Mouse (Mus musculus) Patski (cell line): Measurements from ENCODE around the gene Gabbr2. TPM values are rescaled to one million over a fixed set of nuclear protein-coding genes. Genes with fewer than 3 reads are reported as not detected.
A peak's percentile ranks its signal among the peaks of the same experiment; 100 is the strongest.
"Not testable (repeated sequence)": the region's sequence is repeated elsewhere in the genome, so short reads cannot be mapped to it uniquely, and the experiment has no call there.

Experiments used
- ATAC-seq: fragments of 100-300 bp; one replicate; pipeline ENCODE4 v1.8.0; 2021
- CTCF ChIA-PET: fragments of 350-600 bp; sonication (Branson Sonifier 250); formaldehyde crosslinking; loops from one replicate; lab custom pipeline; 2022; ENCODE audit warnings: inconsistent platforms; lab: Charles Lee
- POLR2A ChIA-PET: fragments of 350-600 bp; sonication (Branson Sonifier 250); formaldehyde crosslinking; loops from one replicate; lab custom pipeline; 2022; ENCODE audit warnings: antibody characterized with exemption, inconsistent platforms; lab: Charles Lee
- DNase-seq: peaks from one replicate; pipeline ENCODE4 v3.0.0-alpha.2; 2011; ENCODE audit warnings: low read depth, low spot score
- H3K27me3 ChIP-seq: fragments of 371-371 bp; one replicate; pipeline ENCODE4 v1.5.1; 2021
- CTCF ChIP-seq: fragments of 100-300 bp; IDR thresholded peaks from one replicate; pipeline ENCODE4 v1.5.1; 2021
- in situ Hi-C: fragments of 300-500 bp; cut with MboI; formaldehyde crosslinking; loops from 3 replicates; pipeline ENCODE4 v1.11.1; 2018; ENCODE audit warnings: low pct_unique_long_range_greater_than_20kb, mixed read lengths
- polyA plus RNA-seq: library from polyadenylated mRNA; unstranded; gene quantifications from one replicate; pipeline ENCODE4 v1.2.3, GENCODE M21; 2021

The Gabbr2 gene
- polyA plus RNA-seq, 1 experiment from 2014 or later, result not detected

DNA sequence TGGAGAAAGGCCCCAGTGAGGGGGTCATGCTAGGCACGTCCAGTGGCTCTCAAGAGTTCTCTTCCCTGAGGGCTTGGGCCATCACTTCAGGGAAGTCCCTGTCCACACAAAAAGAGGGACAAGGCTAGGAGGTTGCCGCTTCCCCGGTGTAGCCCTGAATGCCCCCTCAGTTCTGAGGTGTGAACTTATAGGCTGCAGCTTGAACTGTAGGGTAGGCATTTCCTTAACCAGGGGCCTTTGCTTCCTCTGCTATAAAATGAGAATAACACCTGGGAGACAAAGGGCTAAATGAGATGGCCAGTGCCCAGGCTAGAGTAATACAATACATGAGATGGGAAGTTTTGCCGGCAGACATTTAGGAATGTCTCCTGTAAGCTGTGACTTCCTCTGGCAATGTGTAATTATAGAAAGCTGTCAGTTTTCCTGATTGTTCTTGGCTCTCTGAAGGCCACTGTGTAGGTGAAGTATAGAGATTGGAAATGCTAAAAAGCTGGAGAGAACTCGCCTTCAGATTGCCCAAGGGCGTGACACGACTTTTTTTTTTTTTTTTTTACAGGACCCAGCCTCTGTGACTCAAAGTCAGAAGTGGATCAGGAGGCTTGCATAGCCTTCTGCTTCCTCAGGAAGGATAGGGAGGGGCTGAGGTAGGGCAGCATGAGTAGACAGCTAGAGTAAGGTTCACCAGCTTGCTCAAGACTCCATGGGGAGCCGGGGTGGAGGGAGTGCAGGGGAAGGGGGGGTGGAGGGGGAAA, 348.6 kb downstream of the Gabbr2 start:
- TF ChIP-seq CTCF, result no peak
- peak; percentile 55 for DNase-seq
- CTCF ChIA-PET, result interaction anchor here (1.3 kb wide), 1 partner anchor 26 kb away, joined by 3 read pairs; no protein-coding TSS in a partner anchor
- ATAC-seq, result peak; percentile 74
- no peaks in the 10 kb centered on the region for H3K27me3 ChIP-seq
- in situ Hi-C loops, result no loop called here
- POLR2A ChIA-PET, result no interaction called here

GRCm38 (mm10) chr4:46641283-46641682, 350.4 kb downstream of the Gabbr2 start:
- no peak for TF ChIP-seq CTCF

GRCm38 (mm10) chr4:46639866-46640265, 351.8 kb downstream of the Gabbr2 start:
- H3K27me3 ChIP-seq, result no peaks in the 10 kb centered on the region
- peak; percentile 12 for ATAC-seq
- in situ Hi-C loops, result no loop called here
- no peak for DNase-seq
- CTCF ChIA-PET, result interaction anchor here (1.0 kb wide), 1 partner anchor 50 kb away, joined by 3 read pairs; no protein-coding TSS in a partner anchor
- POLR2A ChIA-PET, result no interaction called here
- TF ChIP-seq CTCF, result no peak

More at GRCm38 (mm10) chr4:46641283-46641682, 350.4 kb downstream of the Gabbr2 start:
- in situ Hi-C loops, result no loop called here
- H3K27me3 ChIP-seq, result no peaks in the 10 kb centered on the region
- no peak for ATAC-seq
- no peak for DNase-seq
- POLR2A ChIA-PET, result no interaction called here
- CTCF ChIA-PET, result interaction anchor here (1.0 kb wide), 1 partner anchor 24 kb away, joined by 4 read pairs; no protein-coding TSS in a partner anchor

DNA sequence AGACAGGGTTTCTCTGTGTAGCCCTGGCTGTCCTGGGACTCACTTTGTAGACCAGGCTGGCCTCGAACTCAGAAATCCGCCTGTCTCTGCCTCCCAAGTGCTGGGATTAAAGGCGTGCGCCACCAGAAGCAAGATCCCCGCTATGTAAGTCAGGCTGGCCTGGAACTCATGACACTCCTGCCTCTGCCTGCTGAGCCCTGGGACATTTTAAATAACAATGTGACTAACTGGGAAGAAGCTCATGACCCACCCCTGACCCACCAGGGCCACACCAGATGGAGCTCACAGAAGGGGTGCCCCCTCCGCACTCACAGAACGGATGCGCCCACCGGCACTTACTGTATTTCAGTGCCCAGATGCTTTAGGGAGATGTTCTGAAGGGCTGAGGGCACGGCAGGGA, 354.4 kb downstream of the Gabbr2 start:
- CTCF ChIA-PET, result interaction anchor here (1.3 kb wide), 1 partner anchor 20 kb away, joined by 3 read pairs; no protein-coding TSS in a partner anchor
- POLR2A ChIA-PET, H3K27me3 ChIP-seq, ATAC-seq, DNase-seq, in situ Hi-C loops: not testable (repeated sequence)

DNA sequence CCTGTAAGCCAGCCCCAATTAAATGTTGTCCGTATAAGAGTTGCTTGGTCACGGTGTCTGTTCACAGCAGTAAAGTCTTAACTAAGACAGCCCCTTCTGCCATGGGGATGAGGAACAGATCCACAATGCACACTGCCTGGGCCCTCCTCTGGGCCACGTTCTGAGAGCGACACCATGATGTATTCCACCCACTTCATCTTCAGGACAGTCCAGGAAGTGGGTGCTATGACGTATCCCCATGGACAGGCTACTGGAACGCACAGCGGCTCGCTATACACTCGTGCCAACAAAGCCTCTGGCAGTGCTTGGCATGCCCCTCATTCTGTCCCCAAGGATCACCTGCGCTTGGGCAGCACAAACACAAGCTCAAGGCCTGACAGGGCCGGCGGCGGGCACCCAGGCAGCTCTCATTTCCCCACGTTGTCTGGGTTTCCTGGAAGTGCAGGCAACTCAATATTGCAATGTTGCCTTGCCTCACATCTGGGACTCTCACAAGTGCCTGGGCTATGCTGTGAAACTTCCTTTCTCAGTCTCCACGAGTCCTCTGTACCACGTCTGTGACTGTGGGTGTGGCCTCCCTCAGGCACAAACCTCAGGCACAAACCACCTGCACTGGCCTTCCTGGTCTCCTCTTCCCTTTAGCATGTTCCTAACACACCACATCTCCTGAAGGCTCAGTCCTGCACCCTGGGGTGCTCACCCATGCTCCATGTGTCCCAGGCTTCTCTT, 355.8 kb downstream of the Gabbr2 start:
- in situ Hi-C loops, result no loop called here
- ATAC-seq (no peak), DNase-seq (no peak)
- H3K27me3 ChIP-seq, result no peaks in the 10 kb centered on the region
- TF ChIP-seq CTCF, result no peak
- ChIA-PET CTCF (interaction anchor here (1.3 kb wide), 1 partner anchor 19 kb away, joined by 3 read pairs; no protein-coding TSS in a partner anchor), POLR2A (no interaction called here)

DNA sequence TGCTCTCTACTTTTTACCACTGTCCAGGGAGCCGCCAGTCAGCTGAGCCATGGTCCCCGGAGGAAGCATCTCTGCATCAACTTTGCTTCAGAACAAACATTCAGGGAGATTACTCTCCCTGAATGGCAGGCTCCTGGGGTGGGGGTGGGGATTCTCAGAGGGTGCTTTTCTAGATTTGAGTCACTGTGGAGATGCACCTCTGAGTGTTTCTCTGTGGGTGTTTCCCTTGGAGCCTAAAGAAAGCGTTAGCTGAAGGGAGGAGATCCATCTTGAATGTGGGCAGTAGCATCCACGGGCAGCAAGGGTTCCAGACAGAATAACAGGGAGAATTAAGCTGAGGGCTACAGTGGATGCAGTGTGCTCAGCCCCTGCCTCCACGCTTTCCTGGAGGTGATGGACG, 356.8 kb downstream of the Gabbr2 start:
- CTCF ChIA-PET, result no interaction called here
- ATAC-seq, result no peak
- no peaks in the 10 kb centered on the region for H3K27me3 ChIP-seq
- POLR2A ChIA-PET, result no interaction called here
- no peak for DNase-seq
- TF ChIP-seq CTCF, result no peak
- in situ Hi-C loops, result no loop called here

DNA sequence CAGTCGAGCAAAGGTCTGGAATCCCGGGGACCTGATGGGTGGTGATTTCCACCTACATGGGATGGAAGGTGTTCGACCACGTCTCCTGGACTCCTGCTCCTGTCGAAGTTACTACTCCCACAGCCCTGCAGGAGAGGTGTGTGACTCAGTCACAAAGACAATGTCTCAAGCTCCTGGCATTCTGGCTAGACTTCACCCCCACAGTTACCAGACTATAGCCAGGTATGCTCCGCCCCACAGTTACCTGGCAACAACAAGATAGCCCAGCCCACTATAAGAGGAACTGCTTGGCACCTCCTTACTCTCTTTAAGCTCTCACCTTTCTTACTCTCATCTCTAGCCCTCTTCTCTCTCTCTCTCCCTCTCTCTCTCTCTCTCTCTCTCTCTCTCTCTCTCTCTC, 358.1 kb downstream of the Gabbr2 start:
- in situ Hi-C loops, ATAC-seq, H3K27me3 ChIP-seq, POLR2A ChIA-PET, DNase-seq, CTCF ChIA-PET: not testable (repeated sequence)

GRCm38 (mm10) chr4:46632465-46632864, 359.2 kb downstream of the Gabbr2 start:
- H3K27me3 ChIP-seq, result no peaks in the 10 kb centered on the region
- no peak for TF ChIP-seq CTCF
- DNase-seq (no peak), ATAC-seq (no peak)
- CTCF ChIA-PET, result no interaction called here
- in situ Hi-C loops, result no loop called here
- POLR2A ChIA-PET, result no interaction called here

DNA sequence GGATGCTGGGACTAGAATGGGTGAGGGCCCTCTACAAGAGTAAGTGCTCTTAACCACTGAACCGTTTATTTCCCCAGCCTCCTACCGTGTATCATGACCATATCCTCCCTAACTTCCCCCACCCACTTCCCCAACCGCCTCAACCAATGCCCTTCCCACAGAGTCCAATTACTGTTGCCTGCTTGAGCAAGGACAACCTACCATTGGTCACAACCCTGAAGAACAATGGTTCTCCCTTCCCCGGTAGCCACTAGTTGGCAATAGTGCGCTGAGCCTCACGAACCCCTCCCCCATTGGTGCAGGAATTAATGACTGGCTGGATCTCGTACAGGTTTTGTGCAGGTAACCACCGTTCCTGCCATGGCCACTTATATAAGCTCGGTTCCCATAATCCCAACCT, 361.3 kb downstream of the Gabbr2 start:
- ChIA-PET CTCF (no interaction called here), POLR2A (no interaction called here)
- ATAC-seq (no peak), DNase-seq (no peak)
- in situ Hi-C loops, result no loop called here
- no peaks in the 10 kb centered on the region for H3K27me3 ChIP-seq
- TF ChIP-seq CTCF, result no peak

- no peak for DNase-seq
- in situ Hi-C loops, result no loop called here
- TF ChIP-seq CTCF, result no peak
- CTCF ChIA-PET, result no interaction called here
- POLR2A ChIA-PET, result interaction anchor here (1.0 kb wide), 1 partner anchor 19 kb away, joined by 3 read pairs; no protein-coding TSS in a partner anchor
- no peaks in the 10 kb centered on the region for H3K27me3 ChIP-seq
- no peak for ATAC-seq
Measured at GRCm38 (mm10) chr4:46628873-46629272, 362.8 kb downstream of the Gabbr2 start.

- ATAC-seq, result no peak
- no peak for TF ChIP-seq CTCF
- no peak for DNase-seq
- ChIA-PET POLR2A (no interaction called here), CTCF (no interaction called here)
- H3K27me3 ChIP-seq, result no peaks in the 10 kb centered on the region
- in situ Hi-C loops, result no loop called here
Measured at GRCm38 (mm10) chr4:46628081-46628480, 363.6 kb downstream of the Gabbr2 start.
